Mouse (Mus musculus): Measurements from ENCODE around the gene Gm10272. TPM values are rescaled to one million over a fixed set of nuclear protein-coding genes. Genes with fewer than 3 reads are reported as not detected.
"Not testable (repeated sequence)": the region's sequence is repeated elsewhere in the genome, so short reads cannot be mapped to it uniquely, and the experiment has no call there.

Gene Gm10272
- polyA plus RNA-seq, 1 experiment from 2014 or later = not detected

GRCm38 (mm10) chr10:77738929-77739328, 32.5 kb downstream of the Gm10272 start:
- Histone ChIP-seq H3K36me3 (no peaks in the 10 kb centered on the region), H3K9me3 (no peaks in the 10 kb centered on the region; the same call in 1 of the 2 replicates), H3K9ac (replicated peaks) (no peak overlapping the region), H3K27ac (replicated peaks) (no peak overlapping the region), H3K27me3 (no peaks in the 10 kb centered on the region), H3K4me1 (no peaks in the 10 kb centered on the region), H3K4me3 (no peak overlapping the region), H3K4me2 (replicated peaks) (no peak overlapping the region)
- no peak for ATAC-seq (replicated peaks)
- WGBS = 94% methylated on average over 4 of the region's 4 CpGs

GRCm38 (mm10) chr10:77741924-77742688, 35.7 kb downstream of the Gm10272 start, which contains the start of gene Gm18596:
Gm18596 (minus strand) TSS chr10:77742638.
- not testable (repeated sequence) for H3K9me3 ChIP-seq; H3K27me3 ChIP-seq; ATAC-seq (replicated peaks); H3K9ac ChIP-seq (replicated peaks); H3K4me3 ChIP-seq; H3K36me3 ChIP-seq; H3K4me1 ChIP-seq; H3K4me2 ChIP-seq (replicated peaks)
- 47% methylated on average over 5 of the region's 5 CpGs for WGBS
- 0 out of 2 replicates have a peak within 1 kb of the TSS, but pooled peaks have one; percentile 15 for H3K27ac ChIP-seq (replicated peaks)

- H3K4me2 ChIP-seq (replicated peaks); ATAC-seq (replicated peaks); H3K9me3 ChIP-seq; H3K9ac ChIP-seq (replicated peaks); H3K27ac ChIP-seq (replicated peaks); H3K4me3 ChIP-seq; H3K27me3 ChIP-seq; H3K36me3 ChIP-seq; H3K4me1 ChIP-seq: not testable (repeated sequence)
- WGBS = 73% methylated on average over 1 of the region's 1 CpGs
Measured at GRCm38 (mm10) chr10:77750686-77751085, 44.3 kb downstream of the Gm10272 start.

GRCm38 (mm10) chr10:77751254-77751653, 44.8 kb downstream of the Gm10272 start, which contains the start of gene Gm9736:
Gm9736 (minus strand) TSS chr10:77751354.
- H3K4me1 ChIP-seq; H3K4me2 ChIP-seq (replicated peaks); H3K36me3 ChIP-seq; H3K4me3 ChIP-seq; H3K27ac ChIP-seq (replicated peaks); H3K27me3 ChIP-seq; ATAC-seq (replicated peaks); H3K9me3 ChIP-seq; H3K9ac ChIP-seq (replicated peaks): not testable (repeated sequence)
- 71% methylated on average over 1 of the region's 1 CpGs for WGBS

DNA sequence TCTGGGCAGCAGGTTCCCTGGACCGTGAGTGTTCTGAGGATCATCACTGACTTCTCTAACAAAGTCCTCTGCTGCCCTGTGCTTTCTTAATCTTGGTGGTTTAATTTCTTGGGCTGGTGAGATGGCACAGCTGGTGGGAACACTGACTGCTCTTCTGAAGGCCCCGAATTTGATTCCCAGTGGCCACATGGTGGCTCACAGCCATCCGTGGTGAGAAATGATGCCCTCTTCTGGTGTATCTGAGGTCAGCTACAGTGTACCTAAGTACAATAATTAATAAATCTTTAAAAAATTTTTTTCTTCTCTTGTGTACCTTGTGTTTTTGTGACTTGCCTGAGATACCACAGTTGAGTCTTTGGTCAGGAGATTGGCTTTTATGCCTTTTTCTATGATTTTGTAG, 45.9 kb downstream of the Gm10272 start:
- 66% methylated on average over 3 of the region's 3 CpGs for WGBS
- not testable (repeated sequence) for H3K4me3 ChIP-seq; H3K27me3 ChIP-seq; H3K9ac ChIP-seq (replicated peaks); H3K27ac ChIP-seq (replicated peaks); H3K4me2 ChIP-seq (replicated peaks); H3K9me3 ChIP-seq; H3K36me3 ChIP-seq; H3K4me1 ChIP-seq; ATAC-seq (replicated peaks)

GRCm38 (mm10) chr10:77753448-77753847, 47.0 kb downstream of the Gm10272 start:
- H3K27me3 ChIP-seq = no peaks in the 10 kb centered on the region
- no peak overlapping the region for H3K9ac ChIP-seq (replicated peaks)
- no peak overlapping the region for H3K27ac ChIP-seq (replicated peaks)
- no peak for ATAC-seq (replicated peaks)
- no peak overlapping the region for H3K4me3 ChIP-seq
- H3K36me3 ChIP-seq = no peaks in the 10 kb centered on the region
- no peaks in the 10 kb centered on the region for H3K4me1 ChIP-seq
- no peak overlapping the region for H3K4me2 ChIP-seq (replicated peaks)
- no peaks in the 10 kb centered on the region for H3K9me3 ChIP-seq

Other genes starting within 250 kb of the Gm10272 start
- gene Fam207a, start 190.8 kb upstream of the Gm10272 start, polyA plus RNA-seq (2015; fragmentation: Nextera tagmentation; extraction: Ambion mirVana) = 43.0 and 44.2 TPM in 2 replicates
- gene Itgb2, start 176.4 kb upstream of the Gm10272 start, polyA plus RNA-seq (2015; fragmentation: Nextera tagmentation; extraction: Ambion mirVana) = 0.65 and 0.87 TPM in 2 replicates
- gene Pttg1ip, start 124.9 kb upstream of the Gm10272 start, polyA plus RNA-seq (2015; fragmentation: Nextera tagmentation; extraction: Ambion mirVana) = 67.5 and 71.0 TPM in 2 replicates
- gene Sumo3, start 100.5 kb upstream of the Gm10272 start, polyA plus RNA-seq (2015; fragmentation: Nextera tagmentation; extraction: Ambion mirVana) = 318 and 322 TPM in 2 replicates
- 4.2 and 8.6 TPM in 2 replicates for gene Gm49325, start 100.4 kb upstream of the Gm10272 start, polyA plus RNA-seq (2015; fragmentation: Nextera tagmentation; extraction: Ambion mirVana)
- 108 and 117 TPM in 2 replicates for gene Ube2g2, start 84.4 kb upstream of the Gm10272 start, polyA plus RNA-seq (2015; fragmentation: Nextera tagmentation; extraction: Ambion mirVana)
- gene Tspear, start 20.1 kb upstream of the Gm10272 start, polyA plus RNA-seq (2015; fragmentation: Nextera tagmentation; extraction: Ambion mirVana) = 0.17 and 0.52 TPM in 2 replicates
- gene Gm19402, start 15.9 kb upstream of the Gm10272 start, polyA plus RNA-seq (2015; fragmentation: Nextera tagmentation; extraction: Ambion mirVana) = not detected in 2 replicates
- gene Gm9508, start 9.4 kb upstream of the Gm10272 start, polyA plus RNA-seq (2015; fragmentation: Nextera tagmentation; extraction: Ambion mirVana) = not detected in 2 replicates
- gene Gm10024, start 4.8 kb downstream of the Gm10272 start, polyA plus RNA-seq (2015; fragmentation: Nextera tagmentation; extraction: Ambion mirVana) = not detected in 2 replicates
- not detected in 2 replicates for gene Gm10142, start 9.2 kb downstream of the Gm10272 start, polyA plus RNA-seq (2015; fragmentation: Nextera tagmentation; extraction: Ambion mirVana)
- not detected in 2 replicates for gene Krtap12-1, start 14.0 kb downstream of the Gm10272 start, polyA plus RNA-seq (2015; fragmentation: Nextera tagmentation; extraction: Ambion mirVana)
- gene Gm10100, start 19.9 kb downstream of the Gm10272 start, polyA plus RNA-seq (2015; fragmentation: Nextera tagmentation; extraction: Ambion mirVana) = not detected in 2 replicates
- not detected in 2 replicates for gene Gm18596, start 36.0 kb downstream of the Gm10272 start, polyA plus RNA-seq (2015; fragmentation: Nextera tagmentation; extraction: Ambion mirVana)
- gene Gm9736, start 44.7 kb downstream of the Gm10272 start, polyA plus RNA-seq (2015; fragmentation: Nextera tagmentation; extraction: Ambion mirVana) = not detected in 2 replicates
- gene Gm3233, start 53.1 kb downstream of the Gm10272 start, polyA plus RNA-seq (2015; fragmentation: Nextera tagmentation; extraction: Ambion mirVana) = not detected in 2 replicates
- not detected in 2 replicates for gene Gm3238, start 64.7 kb downstream of the Gm10272 start, polyA plus RNA-seq (2015; fragmentation: Nextera tagmentation; extraction: Ambion mirVana)
- gene Gm7138, start 70.3 kb downstream of the Gm10272 start, polyA plus RNA-seq (2015; fragmentation: Nextera tagmentation; extraction: Ambion mirVana) = not detected in 2 replicates
- not detected in 2 replicates for gene Gm3250, start 75.9 kb downstream of the Gm10272 start, polyA plus RNA-seq (2015; fragmentation: Nextera tagmentation; extraction: Ambion mirVana)
- gene Gm7137, start 81.6 kb downstream of the Gm10272 start, polyA plus RNA-seq (2015; fragmentation: Nextera tagmentation; extraction: Ambion mirVana) = not detected in 2 replicates
- gene Gm9639, start 88.5 kb downstream of the Gm10272 start, polyA plus RNA-seq (2015; fragmentation: Nextera tagmentation; extraction: Ambion mirVana) = not detected in 2 replicates
- not detected in 2 replicates for gene Gm19668, start 92.5 kb downstream of the Gm10272 start, polyA plus RNA-seq (2015; fragmentation: Nextera tagmentation; extraction: Ambion mirVana)
- gene Gm9507, start 105.2 kb downstream of the Gm10272 start, polyA plus RNA-seq (2015; fragmentation: Nextera tagmentation; extraction: Ambion mirVana) = not detected in 2 replicates
- not detected in 2 replicates for gene Gm2696, start 108.1 kb downstream of the Gm10272 start, polyA plus RNA-seq (2015; fragmentation: Nextera tagmentation; extraction: Ambion mirVana)
- gene Krtap10-4, start 120.5 kb downstream of the Gm10272 start, polyA plus RNA-seq (2015; fragmentation: Nextera tagmentation; extraction: Ambion mirVana) = not detected in 2 replicates
- gene Krtap10-10, start 129.3 kb downstream of the Gm10272 start, polyA plus RNA-seq (2015; fragmentation: Nextera tagmentation; extraction: Ambion mirVana) = not detected in 2 replicates
- not detected in 2 replicates for gene Gm36176, start 140.2 kb downstream of the Gm10272 start, polyA plus RNA-seq (2015; fragmentation: Nextera tagmentation; extraction: Ambion mirVana)
- not detected in 2 replicates for gene Gm10318, start 146.2 kb downstream of the Gm10272 start, polyA plus RNA-seq (2015; fragmentation: Nextera tagmentation; extraction: Ambion mirVana)
- not detected in 2 replicates for gene Gm3285, start 155.3 kb downstream of the Gm10272 start, polyA plus RNA-seq (2015; fragmentation: Nextera tagmentation; extraction: Ambion mirVana)
- gene Lrrc3, start 195.9 kb downstream of the Gm10272 start, polyA plus RNA-seq (2015; fragmentation: Nextera tagmentation; extraction: Ambion mirVana) = 11.1 and 11.3 TPM in 2 replicates